Comparison of ENCODE assay signal across 14 mouse cellular contexts in genomic region chr8:9935574-9935973, GRCm38 (mm10). TPM values are rescaled to one million over a fixed set of nuclear protein-coding genes. Genes with fewer than 3 reads are reported as not detected.
A peak's percentile ranks its signal among the peaks of the same experiment; 100 is the strongest.
DNase-seq lines count a peak whose midpoint lies in the region; ATAC-seq lines count a peak whose summit lies in the region.
"Had no signal": no experiment of that assay in that cellular context is flagged by ENCODE, and none has a peak within 500 bp of the region (broad histone marks: within the 10 kb centered on the region; RNA-seq: fewer than 3 reads in every experiment).

No protein-coding gene starts in this region.

- no peaks in the 10 kb centered on the region for H3K27me3 ChIP-seq in hindbrain, embryonic 15.5 days
- H3K27me3 ChIP-seq in hindbrain, embryonic 14.5 days (ENCODE audit: control insufficient read depth, insufficient read depth, low read length), result no peaks in the 10 kb centered on the region
- no peaks in the 10 kb centered on the region for H3K27me3 ChIP-seq in midbrain, embryonic 13.5 days
- no peaks in the 10 kb centered on the region for H3K27me3 ChIP-seq in midbrain, embryonic 14.5 days (ENCODE audit: control insufficient read depth, insufficient read depth, low read length)
- no peaks in the 10 kb centered on the region for H3K27me3 ChIP-seq in forebrain, embryonic 13.5 days
- no peaks in the 10 kb centered on the region for H3K27me3 ChIP-seq in forebrain, embryonic 16.5 days (replicated peaks; ENCODE audit: control insufficient read depth, insufficient read depth, low read length)
- H3K27me3 ChIP-seq: embryonic facial prominence, embryonic 15.5 days; intestine, embryonic 15.5 days; neural tube, embryonic 13.5 days had no signal

- H3K27ac ChIP-seq in hindbrain, embryonic 15.5 days (replicated peaks), result no peak overlapping the region
- no peak overlapping the region for H3K27ac ChIP-seq in hindbrain, embryonic 14.5 days
- H3K27ac ChIP-seq in midbrain, embryonic 13.5 days, result no peak overlapping the region
- no peak overlapping the region for H3K27ac ChIP-seq in midbrain, embryonic 14.5 days (replicated peaks; ENCODE audit: low read depth, low read length)
- H3K27ac ChIP-seq in forebrain, embryonic 13.5 days, result no peak overlapping the region
- no peak overlapping the region for H3K27ac ChIP-seq in forebrain, embryonic 16.5 days (ENCODE audit: low read length)
- H3K27ac ChIP-seq: embryonic facial prominence, embryonic 15.5 days; hindbrain, embryonic 10.5 days; intestine, embryonic 15.5 days; neural tube, embryonic 13.5 days had no signal

- no peaks in the 10 kb centered on the region for H3K9me3 ChIP-seq in hindbrain, embryonic 15.5 days
- H3K9me3 ChIP-seq in hindbrain, embryonic 14.5 days (ENCODE audit: control insufficient read depth, low read length), result no peaks in the 10 kb centered on the region
- no peaks in the 10 kb centered on the region for H3K9me3 ChIP-seq in midbrain, embryonic 13.5 days
- H3K9me3 ChIP-seq in midbrain, embryonic 14.5 days (ENCODE audit: control insufficient read depth, low read length), result no peaks in the 10 kb centered on the region
- H3K9me3 ChIP-seq in forebrain, embryonic 13.5 days (replicated peaks), result no peaks in the 10 kb centered on the region
- H3K9me3 ChIP-seq in forebrain, embryonic 16.5 days (ENCODE audit: control insufficient read depth, low read length), result no peaks in the 10 kb centered on the region
- H3K9me3 ChIP-seq: embryonic facial prominence, embryonic 15.5 days; hindbrain, embryonic 10.5 days; intestine, embryonic 15.5 days; neural tube, embryonic 13.5 days had no signal

- H3K4me3 ChIP-seq in hindbrain, embryonic 15.5 days, result no peak overlapping the region
- no peak overlapping the region for H3K4me3 ChIP-seq in hindbrain, embryonic 14.5 days (replicated peaks; ENCODE audit: low read length)
- no peak overlapping the region for H3K4me3 ChIP-seq in midbrain, embryonic 13.5 days (replicated peaks)
- no peak overlapping the region for H3K4me3 ChIP-seq in midbrain, embryonic 14.5 days (replicated peaks; ENCODE audit: low read depth, low read length)
- H3K4me3 ChIP-seq in forebrain, embryonic 13.5 days, result no peak overlapping the region
- H3K4me3 ChIP-seq in forebrain, embryonic 16.5 days (replicated peaks; ENCODE audit: low read length), result no peak overlapping the region
- H3K4me3 ChIP-seq: embryonic facial prominence, embryonic 15.5 days; hindbrain, embryonic 10.5 days; intestine, embryonic 15.5 days; neural tube, embryonic 13.5 days had no signal

- H3K4me1 ChIP-seq in hindbrain, embryonic 15.5 days (replicated peaks), result 0 out of 2 replicates have a peak, but pooled peaks cover 2% of the 10 kb centered on the region
- H3K4me1 ChIP-seq in hindbrain, embryonic 14.5 days (replicated peaks; ENCODE audit: control insufficient read depth, insufficient read depth, low read length), result no peaks in the 10 kb centered on the region
- no peaks in the 10 kb centered on the region for H3K4me1 ChIP-seq in midbrain, embryonic 13.5 days (replicated peaks)
- H3K4me1 ChIP-seq in midbrain, embryonic 14.5 days (ENCODE audit: control insufficient read depth, insufficient read depth, low read length), result no peaks in the 10 kb centered on the region
- no peaks in the 10 kb centered on the region for H3K4me1 ChIP-seq in forebrain, embryonic 13.5 days
- peaks cover 6% of the 10 kb centered on the region for H3K4me1 ChIP-seq in forebrain, embryonic 16.5 days (replicated peaks; ENCODE audit: control insufficient read depth, insufficient read depth, low read length)
- H3K4me1 ChIP-seq: embryonic facial prominence, embryonic 15.5 days; hindbrain, embryonic 10.5 days; intestine, embryonic 15.5 days; neural tube, embryonic 13.5 days had no signal

- 70% methylated on average over 7 of the region's 7 CpGs for WGBS in hindbrain, embryonic 15.5 days
- 70% methylated on average over 7 of the region's 7 CpGs for WGBS in hindbrain, embryonic 14.5 days
- 71% methylated on average over 7 of the region's 7 CpGs for WGBS in midbrain, embryonic 13.5 days
- 69% methylated on average over 7 of the region's 7 CpGs for WGBS in midbrain, embryonic 14.5 days
- WGBS in forebrain, embryonic 13.5 days, result 73% methylated on average over 7 of the region's 7 CpGs
- WGBS in forebrain, embryonic 16.5 days, result 68% methylated on average over 7 of the region's 7 CpGs

- H3K36me3 ChIP-seq in hindbrain, embryonic 15.5 days, result no peaks in the 10 kb centered on the region
- H3K36me3 ChIP-seq in hindbrain, embryonic 14.5 days (replicated peaks; ENCODE audit: control insufficient read depth, insufficient read depth), result no peaks in the 10 kb centered on the region
- no peaks in the 10 kb centered on the region for H3K36me3 ChIP-seq in midbrain, embryonic 13.5 days
- H3K36me3 ChIP-seq in midbrain, embryonic 14.5 days (ENCODE audit: control insufficient read depth, insufficient read depth, low read length), result no peaks in the 10 kb centered on the region
- no peaks in the 10 kb centered on the region for H3K36me3 ChIP-seq in forebrain, embryonic 13.5 days (ENCODE audit: poor library complexity, severe bottlenecking)
- no peaks in the 10 kb centered on the region for H3K36me3 ChIP-seq in forebrain, embryonic 16.5 days (ENCODE audit: control insufficient read depth, insufficient read depth)
- H3K36me3 ChIP-seq: embryonic facial prominence, embryonic 15.5 days; hindbrain, embryonic 10.5 days; intestine, embryonic 15.5 days; neural tube, embryonic 13.5 days had no signal

- no peak for DNase-seq in hindbrain, embryonic 14.5 days (ENCODE audit: low spot score)
- DNase-seq in midbrain, embryonic 14.5 days, result no peak
- DNase-seq in cerebellum, adult 18-20 months, result no peak
- no peak for DNase-seq in left cerebral cortex, adult 9 months (ENCODE audit: low spot score in 2 of 2)
- DNase-seq: heart, adult 11 months had no signal

- no peak overlapping the region for H3K4me2 ChIP-seq in hindbrain, embryonic 15.5 days
- no peak overlapping the region for H3K4me2 ChIP-seq in hindbrain, embryonic 14.5 days (replicated peaks)
- H3K4me2 ChIP-seq in midbrain, embryonic 13.5 days (replicated peaks), result no peak overlapping the region
- no peak overlapping the region for H3K4me2 ChIP-seq in midbrain, embryonic 14.5 days (ENCODE audit: low read length)
- no peak overlapping the region for H3K4me2 ChIP-seq in forebrain, embryonic 13.5 days
- no peak overlapping the region for H3K4me2 ChIP-seq in forebrain, embryonic 16.5 days (ENCODE audit: low read length)
- H3K4me2 ChIP-seq: embryonic facial prominence, embryonic 15.5 days; heart, embryonic 11.5 days; intestine, embryonic 15.5 days; neural tube, embryonic 13.5 days had no signal

- no peak overlapping the region for H3K9ac ChIP-seq in hindbrain, embryonic 15.5 days
- H3K9ac ChIP-seq in hindbrain, embryonic 14.5 days, result no peak overlapping the region
- H3K9ac ChIP-seq in midbrain, embryonic 13.5 days (replicated peaks), result no peak overlapping the region
- no peak overlapping the region for H3K9ac ChIP-seq in midbrain, embryonic 14.5 days (replicated peaks; ENCODE audit: low read length)
- H3K9ac ChIP-seq in forebrain, embryonic 13.5 days, result no peak overlapping the region
- H3K9ac ChIP-seq in forebrain, embryonic 16.5 days (replicated peaks; ENCODE audit: low read depth, low read length), result no peak overlapping the region
- H3K9ac ChIP-seq: embryonic facial prominence, embryonic 15.5 days; intestine, embryonic 15.5 days; neural tube, embryonic 13.5 days had no signal

- ATAC-seq in hindbrain, embryonic 15.5 days (ENCODE audit: low FRiP score, low read depth), result peak; percentile 23; the same call in 1 of the 2 replicates
- no peak for ATAC-seq in hindbrain, embryonic 14.5 days (ENCODE audit: low FRiP score)
- ATAC-seq in midbrain, embryonic 13.5 days, result peak; percentile 75
- ATAC-seq in midbrain, embryonic 14.5 days (ENCODE audit: low FRiP score, low TSS enrichment), result no peak
- 0 out of 2 replicates have a peak, but pooled peaks have one; percentile 16 for ATAC-seq in forebrain, embryonic 13.5 days
- peak; percentile 31; the same call in 1 of the 2 replicates for ATAC-seq in forebrain, embryonic 16.5 days

RNA-seq across cellular contexts. Expression of gene Lig4, which starts 41.9 kb away (rescaled TPM):
- 10.0 and 10.6 TPM in 2 replicates for polyA plus RNA-seq in hindbrain, embryonic 15.5 days (2015; fragmentation: Nextera tagmentation; extraction: Ambion mirVana)
- 11.6 and 14.9 TPM in 2 replicates for polyA plus RNA-seq in hindbrain, embryonic 14.5 days (2014; fragmentation: Nextera tagmentation; extraction: Ambion mirVana)
- 11.4 and 13.6 TPM in 2 replicates for polyA plus RNA-seq in midbrain, embryonic 13.5 days (2015; fragmentation: Nextera tagmentation; extraction: Ambion mirVana)
- polyA plus RNA-seq in midbrain, embryonic 14.5 days (2014; fragmentation: Nextera tagmentation; extraction: Ambion mirVana), result 7.4 and 13.5 TPM in 2 replicates
- 10.5 and 11.0 TPM in 2 replicates for polyA plus RNA-seq in forebrain, embryonic 13.5 days (2015; fragmentation: Nextera tagmentation; extraction: Ambion mirVana)
- 11.0 and 11.7 TPM in 2 replicates for polyA plus RNA-seq in forebrain, embryonic 16.5 days (2015; fragmentation: Nextera tagmentation; extraction: Ambion mirVana)

RNA-seq across cellular contexts. Expression of gene Abhd13, which starts 41.9 kb away (rescaled TPM):
- polyA plus RNA-seq in hindbrain, embryonic 15.5 days (2015; fragmentation: Nextera tagmentation; extraction: Ambion mirVana), result 13.6 and 15.0 TPM in 2 replicates
- polyA plus RNA-seq in hindbrain, embryonic 14.5 days (2014; fragmentation: Nextera tagmentation; extraction: Ambion mirVana), result 19.8 and 21.4 TPM in 2 replicates
- polyA plus RNA-seq in midbrain, embryonic 13.5 days (2015; fragmentation: Nextera tagmentation; extraction: Ambion mirVana), result 13.8 and 14.4 TPM in 2 replicates
- 12.5 and 20.0 TPM in 2 replicates for polyA plus RNA-seq in midbrain, embryonic 14.5 days (2014; fragmentation: Nextera tagmentation; extraction: Ambion mirVana)
- 13.5 and 15.1 TPM in 2 replicates for polyA plus RNA-seq in forebrain, embryonic 13.5 days (2015; fragmentation: Nextera tagmentation; extraction: Ambion mirVana)
- polyA plus RNA-seq in forebrain, embryonic 16.5 days (2015; fragmentation: Nextera tagmentation; extraction: Ambion mirVana), result 15.2 and 18.3 TPM in 2 replicates

Comparison
In these comparisons a context has a peak if more than half of its experiments do, and no peak if none do; other contexts are left out.
1. ATAC-seq: peak in hindbrain, embryonic 15.5 days (single experiment), midbrain, embryonic 13.5 days (single experiment), forebrain, embryonic 13.5 days (single experiment) and forebrain, embryonic 16.5 days (single experiment); none in hindbrain, embryonic 14.5 days (single experiment) and midbrain, embryonic 14.5 days (single experiment).